Mouse (Mus musculus) heart, postnatal 4 days (tissue): ENCODE measurements at regions not wholly inside any gene's neighbourhood (a gene's known extent, or its start where the extent isn't known, plus 50 kb on each side); places are given as distances from the start of the nearest gene placed in this dataset.

Experiments used
- DNase-seq: peaks from one replicate; pipeline ENCODE4 v3.0.0; 2021

GRCm38 (mm10) chr11:66605998-66606397, 80.2 kb upstream of the Shisa6 start:
- no peak for DNase-seq

DNA sequence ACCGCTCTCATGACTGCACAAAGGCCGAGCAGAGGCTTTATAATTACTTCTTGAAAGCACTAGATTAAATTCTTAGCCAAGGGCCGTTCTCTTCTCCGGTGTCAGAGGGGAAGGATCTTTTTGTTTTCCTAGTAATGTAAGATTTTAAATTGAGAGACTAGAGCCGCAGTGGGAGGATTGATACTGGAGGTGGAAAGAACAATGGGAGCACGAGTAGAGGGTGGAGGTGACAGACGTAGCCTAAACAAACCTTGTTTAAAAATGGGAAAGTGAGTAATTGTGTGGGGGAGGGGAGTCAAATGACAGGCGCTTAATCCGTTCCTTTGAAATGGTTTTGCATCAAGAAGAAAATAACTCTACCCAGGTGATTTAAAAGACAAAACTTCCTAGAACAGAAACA, 80.9 kb upstream of the Shisa6 start:
- no peak for DNase-seq

DNA sequence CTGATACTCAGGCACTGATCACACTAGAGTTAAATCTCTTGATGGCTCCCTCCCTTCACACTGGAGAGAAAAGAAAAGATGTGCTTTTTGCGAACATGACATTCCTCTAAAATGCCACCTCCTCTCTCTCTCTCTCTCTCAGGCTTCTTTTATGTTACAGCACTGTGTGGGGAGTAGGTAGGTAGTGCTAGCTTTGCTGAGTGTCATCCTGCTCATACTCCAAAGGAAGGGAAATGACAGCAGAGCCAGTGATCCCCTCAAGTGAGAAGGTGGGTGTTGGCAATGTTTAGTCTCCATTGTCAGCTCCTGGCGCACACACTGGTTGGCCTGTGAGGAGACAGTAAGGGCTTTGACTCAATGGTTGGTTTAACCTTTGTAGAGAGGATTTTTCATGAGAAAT, 84.0 kb upstream of the Shisa6 start:
- no peak for DNase-seq

GRCm38 (mm10) chr11:66613150-66613549, 87.4 kb upstream of the Shisa6 start:
- DNase-seq: peak; percentile 7

GRCm38 (mm10) chr11:66625491-66625890, 99.7 kb upstream of the Shisa6 start:
- DNase-seq: no peak

GRCm38 (mm10) chr11:66656810-66657209, 131.0 kb upstream of the Shisa6 start:
- no peak for DNase-seq

DNA sequence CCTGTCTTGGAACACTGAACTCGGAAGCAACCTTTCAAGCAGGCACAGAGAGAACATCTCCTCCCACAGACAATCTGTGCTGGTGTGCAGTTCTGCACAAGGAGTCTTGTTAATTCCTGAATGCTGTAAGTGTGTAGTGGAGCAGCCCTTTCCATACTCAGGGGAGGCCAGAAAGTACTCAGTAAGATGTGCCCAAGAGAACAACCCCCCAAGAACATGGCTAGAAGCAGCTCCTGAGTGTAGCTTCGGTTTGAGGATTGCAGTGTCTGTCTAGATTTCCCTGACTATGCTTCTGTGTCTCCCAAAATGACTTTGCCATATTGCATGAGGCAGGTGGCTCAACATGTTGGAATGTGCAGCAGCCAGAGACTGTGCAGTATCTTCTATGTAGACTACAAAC, 148.8 kb upstream of the Shisa6 start:
- no peak for DNase-seq

GRCm38 (mm10) chr11:66680057-66680621, 154.4 kb upstream of the Shisa6 start:
- DNase-seq: no peak

GRCm38 (mm10) chr11:66681892-66682291, 156.1 kb upstream of the Shisa6 start:
- no peak for DNase-seq

- DNase-seq: no peak
Observed at GRCm38 (mm10) chr11:66684181-66684580, 158.4 kb upstream of the Shisa6 start.

GRCm38 (mm10) chr11:66694651-66695266, 169.0 kb upstream of the Shisa6 start:
- no peak for DNase-seq

DNA sequence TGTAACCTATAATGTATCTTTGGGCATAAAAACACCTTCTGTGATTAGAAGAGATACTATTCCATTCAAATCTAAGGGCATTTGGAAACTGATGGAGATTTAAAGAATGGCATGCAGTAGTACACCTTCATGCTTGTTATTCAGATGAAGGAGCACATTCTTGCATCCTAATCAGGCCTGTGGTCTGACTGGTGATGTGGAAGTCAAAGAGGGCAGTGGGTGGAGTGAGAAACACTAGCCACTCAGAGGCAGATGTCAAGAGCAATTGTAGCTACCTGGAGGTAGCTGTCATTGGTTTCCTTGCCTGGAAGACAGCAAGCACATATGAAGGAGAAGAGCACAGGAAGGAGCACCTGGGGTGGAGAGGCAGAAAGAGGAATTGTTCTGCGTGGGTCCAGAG, 171.0 kb upstream of the Shisa6 start:
- DNase-seq: no peak

GRCm38 (mm10) chr11:66745479-66745878, 166.3 kb upstream of the Pirt start:
- no peak for DNase-seq

- DNase-seq: no peak
Observed at GRCm38 (mm10) chr11:66789997-66790396, 121.8 kb upstream of the Pirt start.

- DNase-seq: no peak
Observed at GRCm38 (mm10) chr11:66806887-66807286, 104.9 kb upstream of the Pirt start.

- DNase-seq: no peak
Observed at GRCm38 (mm10) chr11:66813310-66813709, 98.5 kb upstream of the Pirt start.

DNA sequence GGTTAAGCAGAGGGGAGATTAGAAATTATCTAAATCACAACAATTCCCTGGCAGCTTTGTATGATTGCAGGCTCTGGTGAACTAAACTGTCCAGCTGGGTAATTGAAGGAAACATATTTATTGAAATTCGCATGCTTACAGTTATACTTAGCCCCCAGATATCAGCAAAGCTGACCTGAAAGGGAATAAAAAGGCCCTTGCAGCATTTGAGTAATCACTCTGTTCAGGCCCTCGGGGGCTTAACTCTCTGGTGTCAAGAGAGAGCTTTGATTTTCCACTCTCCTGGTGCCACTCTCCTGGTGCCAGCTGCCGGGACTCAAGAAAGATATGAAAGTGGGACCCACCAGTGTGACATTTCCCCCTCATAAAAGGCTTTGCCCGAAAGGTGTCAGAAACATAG, 98.0 kb upstream of the Pirt start:
- DNase-seq: no peak

DNA sequence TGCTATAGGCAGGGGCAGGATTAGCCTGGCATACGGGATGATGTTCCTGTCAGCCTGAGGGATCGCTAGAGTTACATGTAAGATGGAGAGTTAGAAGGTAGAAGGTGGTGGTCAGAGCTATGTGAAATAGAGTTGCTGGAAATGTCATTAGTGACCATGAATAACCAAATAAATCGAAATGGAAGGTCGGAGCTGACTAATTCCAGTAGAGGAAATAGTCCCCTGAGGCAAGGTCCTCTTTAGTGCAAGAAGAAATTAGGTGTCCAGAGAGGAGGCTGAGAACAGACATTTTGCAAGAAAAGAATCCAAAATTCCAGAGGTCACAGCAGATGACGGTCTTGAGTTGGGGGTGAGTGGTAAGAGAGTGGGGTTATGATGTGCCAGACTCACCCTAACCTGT, 75.9 kb upstream of the Pirt start:
- no peak for DNase-seq

- DNase-seq: no peak
Observed at GRCm38 (mm10) chr11:66836633-66837380, 75.0 kb upstream of the Pirt start.

GRCm38 (mm10) chr11:66845238-66845637, 66.5 kb upstream of the Pirt start:
- no peak for DNase-seq

DNA sequence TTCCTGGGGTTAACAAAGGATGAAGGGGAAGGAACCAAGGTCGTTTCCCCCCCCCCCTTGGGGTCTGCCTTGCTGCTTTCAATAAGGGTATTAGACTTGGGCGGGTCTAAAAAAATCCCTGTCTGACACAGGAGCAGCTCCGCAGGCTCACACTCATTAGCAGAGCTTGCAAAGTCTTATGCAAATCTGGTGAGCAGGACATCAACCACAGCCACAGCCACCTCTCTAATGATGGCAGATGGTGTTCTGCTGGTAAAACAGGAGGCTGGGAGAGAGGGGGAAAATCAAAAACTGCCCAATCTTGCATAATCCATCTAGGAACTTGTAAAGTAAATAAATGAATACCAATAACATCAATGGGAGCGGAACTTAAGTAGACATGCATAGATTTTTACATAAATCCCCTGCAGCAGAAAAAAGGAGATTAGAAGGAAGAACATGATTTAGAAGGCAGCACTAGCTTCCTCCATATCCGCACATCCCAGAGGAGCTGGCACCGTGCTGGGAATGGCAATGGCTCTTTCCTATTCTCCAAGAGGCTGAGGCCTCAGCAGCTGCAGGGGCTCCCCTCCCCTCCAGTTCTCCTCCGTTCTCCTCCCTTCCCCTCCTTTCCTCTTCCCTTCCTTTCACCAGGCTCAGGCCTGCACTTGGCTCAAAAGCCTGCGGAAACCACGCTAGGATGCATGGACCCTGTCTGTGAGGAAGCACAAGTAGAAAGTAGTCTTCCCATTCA, 65.6 kb upstream of the Pirt start:
- no peak for DNase-seq
